Mouse (Mus musculus) left cerebral cortex, adult 11 months (tissue): ENCODE results near the gene Rbm6.

Experiments used
- DNase-seq: peaks from one replicate; pipeline ENCODE4 v3.0.0; 2022; ENCODE audit warnings: low spot score

Gene Rbm6

GRCm38 (mm10) chr9:107872350-107873098 lies 513 bp downstream of the Rbm6 start:
- DNase-seq = peak; percentile 91

GRCm38 (mm10) chr9:107866081-107866480 lies 7.0 kb downstream of the Rbm6 start:
- DNase-seq = no peak

- DNase-seq = no peak
Observed at GRCm38 (mm10) chr9:107864493-107864892, 8.5 kb downstream of the Rbm6 start.

GRCm38 (mm10) chr9:107858343-107858742 lies 14.7 kb downstream of the Rbm6 start:
- DNase-seq = no peak

- DNase-seq = no peak
Observed at GRCm38 (mm10) chr9:107848922-107849321, 24.1 kb downstream of the Rbm6 start.

- DNase-seq = no peak
Observed at GRCm38 (mm10) chr9:107842709-107843108, 30.3 kb downstream of the Rbm6 start.

GRCm38 (mm10) chr9:107838869-107839268 lies 34.2 kb downstream of the Rbm6 start:
- DNase-seq = no peak

GRCm38 (mm10) chr9:107833826-107834225 lies 39.2 kb downstream of the Rbm6 start:
- no peak for DNase-seq

- DNase-seq = no peak
Observed at GRCm38 (mm10) chr9:107831765-107832164, 41.3 kb downstream of the Rbm6 start.

GRCm38 (mm10) chr9:107812132-107812531 lies 60.9 kb downstream of the Rbm6 start:
- DNase-seq = no peak

GRCm38 (mm10) chr9:107810985-107811384 lies 62.1 kb downstream of the Rbm6 start:
- no peak for DNase-seq

- no peak for DNase-seq
Observed at GRCm38 (mm10) chr9:107791714-107792113, 81.3 kb downstream of the Rbm6 start.

- no peak for DNase-seq
Observed at GRCm38 (mm10) chr9:107782536-107783203, 90.4 kb downstream of the Rbm6 start.

GRCm38 (mm10) chr9:107776809-107777208 lies 96.2 kb downstream of the Rbm6 start:
- no peak for DNase-seq

GRCm38 (mm10) chr9:107774411-107774810 lies 98.6 kb downstream of the Rbm6 start:
- no peak for DNase-seq

- no peak for DNase-seq
Observed at GRCm38 (mm10) chr9:107771782-107772181, 101.3 kb downstream of the Rbm6 start.

GRCm38 (mm10) chr9:107770374-107771290 lies 102.4 kb downstream of the Rbm6 start, which contains the start of gene Rbm5:
Gene Rbm5 (minus strand): TSS chr9:107770996.
- peak; percentile 90 for DNase-seq

- DNase-seq = no peak
Observed at GRCm38 (mm10) chr9:107770037-107770373, 103.0 kb downstream of the Rbm6 start.

GRCm38 (mm10) chr9:107769445-107770000 lies 103.5 kb downstream of the Rbm6 start:
- DNase-seq = no peak

- no peak for DNase-seq
Observed at GRCm38 (mm10) chr9:107768851-107769250, 104.2 kb downstream of the Rbm6 start.

- DNase-seq = no peak
Observed at GRCm38 (mm10) chr9:107759593-107759992, 113.4 kb downstream of the Rbm6 start.

GRCm38 (mm10) chr9:107750378-107750777 lies 122.7 kb downstream of the Rbm6 start:
- no peak for DNase-seq
